Mouse (Mus musculus) embryonic facial prominence, embryonic 11.5 days (tissue): ENCODE measurements at regions not wholly inside any gene's neighbourhood (a gene's known extent, or its start where the extent isn't known, plus 50 kb on each side); places are given as distances from the start of the nearest gene placed in this dataset.

Experiments
- ATAC-seq: fragments of 200-750 bp; cut with Nextera tagmentation; replicated peaks from 2 replicates; pipeline ENCODE4 v1.8.0; 2017; ENCODE audit warnings: low read depth; ENCODE audit not compliant: insufficient number of reproducible peaks, low FRiP score, low TSS enrichment
- DNase-seq: peaks from one replicate; pipeline ENCODE4 v3.0.0-alpha.2; 2015; ENCODE audit warnings: low spot score
- H3K27ac ChIP-seq: fragments of 300-500 bp; sonication (generic); replicated peaks from 2 replicates; pipeline ENCODE4 v1.5.1; 2014; ENCODE audit warnings: mild to moderate bottlenecking, low read depth, low read length, control low read depth
- H3K27me3 ChIP-seq: fragments of 300-500 bp; sonication (generic); 2 replicates; pipeline ENCODE4 v1.6.1; 2014; ENCODE audit warnings: mild to moderate bottlenecking, low read length, moderate library complexity, mixed read lengths; ENCODE audit not compliant: control insufficient read depth, insufficient read depth
- H3K36me3 ChIP-seq: fragments of 300-500 bp; sonication (generic); replicated peaks from 2 replicates; pipeline ENCODE4 v1.6.1; 2014; ENCODE audit warnings: low read depth, mild to moderate bottlenecking, low read length, moderate library complexity, mixed read lengths; ENCODE audit not compliant: control insufficient read depth, insufficient read depth
- H3K4me1 ChIP-seq: fragments of 300-500 bp; sonication (generic); 2 replicates; pipeline ENCODE4 v1.6.1; 2014; ENCODE audit warnings: low read length, mixed read lengths; ENCODE audit not compliant: control insufficient read depth, insufficient read depth
- H3K4me2 ChIP-seq: fragments of 300-500 bp; sonication (generic); 2 replicates; pipeline ENCODE4 v1.6.1; 2014; ENCODE audit warnings: low read depth, mild to moderate bottlenecking, control low read depth, low read length, moderate library complexity
- H3K4me3 ChIP-seq: fragments of 300-500 bp; sonication (generic); 2 replicates; pipeline ENCODE4 v1.5.1; 2014; ENCODE audit warnings: low read depth, low read length, control low read depth
- H3K9ac ChIP-seq: fragments of 300-500 bp; sonication (generic); replicated peaks from 2 replicates; pipeline ENCODE4 v1.6.1; 2014; ENCODE audit warnings: mild to moderate bottlenecking, control low read depth, low read length
- H3K9me3 ChIP-seq: fragments of 300-500 bp; sonication (generic); replicated peaks from 2 replicates; pipeline ENCODE4 v1.6.1; 2016; ENCODE audit warnings: mild to moderate bottlenecking, low read length, inconsistent platforms, mixed read lengths; ENCODE audit not compliant: control insufficient read depth
- WGBS: fragments of 180-500 bp; shearing (Covaris S2); extraction: QIAGEN DNeasy Blood & Tissue Kit; methylation state at CpG from one replicate; pipeline ENCODE4 v1.1.7; 2014; 5-methylcytosine and 5-hydroxymethylcytosine counted together

DNA sequence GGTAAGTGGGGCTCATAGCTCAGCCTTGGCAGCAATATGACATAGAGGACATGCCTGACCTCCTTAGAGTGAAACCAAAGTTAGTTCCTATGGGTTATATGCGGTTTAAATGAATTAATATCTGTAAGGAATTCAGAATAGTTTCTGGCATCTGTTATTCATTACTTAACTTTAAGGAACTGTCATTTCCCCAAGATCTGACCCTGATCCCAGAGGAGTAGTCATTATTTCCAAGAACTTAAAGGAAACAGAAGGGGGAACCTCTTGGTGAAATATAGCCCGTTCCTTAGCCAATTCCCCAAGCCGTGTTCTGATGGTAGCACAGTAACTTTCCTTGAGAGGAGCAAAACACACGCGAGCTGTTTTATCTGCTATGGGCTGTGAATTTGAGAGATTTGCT lies 85.9 kb upstream of the Atp5g3 start:
- DNase-seq (no peak), ATAC-seq (no peak)
- H3K4me3 ChIP-seq: no peak overlapping the region
- no peaks in the 10 kb centered on the region; the same call in 1 of the 2 replicates for H3K27me3 ChIP-seq
- no peak overlapping the region for H3K9ac ChIP-seq
- H3K4me1 ChIP-seq: no peaks in the 10 kb centered on the region
- H3K4me2 ChIP-seq: no peak overlapping the region
- no peaks in the 10 kb centered on the region for H3K9me3 ChIP-seq
- WGBS: 52% methylated on average over 5 of the region's 5 CpGs
- H3K36me3 ChIP-seq: no peaks in the 10 kb centered on the region
- no peak overlapping the region for H3K27ac ChIP-seq

DNA sequence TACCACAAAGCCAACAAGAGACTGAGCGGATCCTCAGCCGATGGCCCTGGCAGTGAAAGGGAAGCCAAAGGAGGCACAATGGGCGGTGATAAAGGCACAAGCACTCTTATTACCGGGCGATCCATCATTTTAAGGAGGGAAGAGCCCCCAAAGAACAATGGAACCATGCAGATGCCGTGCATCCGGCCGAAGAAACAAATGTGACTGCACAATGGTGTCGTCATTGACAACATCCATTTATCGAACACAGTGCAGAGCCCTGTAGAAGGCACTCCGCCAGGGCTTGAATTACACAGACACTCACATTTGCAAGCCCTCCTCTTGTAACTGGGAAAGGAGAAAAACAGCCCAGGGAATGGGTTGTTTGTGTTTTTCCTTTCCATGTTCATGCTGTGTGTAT lies 80.7 kb upstream of the Atp5g3 start:
- Histone ChIP-seq H3K9me3 (no peaks in the 10 kb centered on the region), H3K36me3 (no peaks in the 10 kb centered on the region), H3K4me2 (no peak overlapping the region), H3K9ac (no peak overlapping the region), H3K4me3 (no peak overlapping the region), H3K27me3 (no peaks in the 10 kb centered on the region; the same call in 1 of the 2 replicates), H3K4me1 (no peaks in the 10 kb centered on the region), H3K27ac (no peak overlapping the region)
- ATAC-seq: no peak
- 83% methylated on average over 11 of the region's 11 CpGs for whole genome bisulfite sequencing
- no peak for DNase-seq

DNA sequence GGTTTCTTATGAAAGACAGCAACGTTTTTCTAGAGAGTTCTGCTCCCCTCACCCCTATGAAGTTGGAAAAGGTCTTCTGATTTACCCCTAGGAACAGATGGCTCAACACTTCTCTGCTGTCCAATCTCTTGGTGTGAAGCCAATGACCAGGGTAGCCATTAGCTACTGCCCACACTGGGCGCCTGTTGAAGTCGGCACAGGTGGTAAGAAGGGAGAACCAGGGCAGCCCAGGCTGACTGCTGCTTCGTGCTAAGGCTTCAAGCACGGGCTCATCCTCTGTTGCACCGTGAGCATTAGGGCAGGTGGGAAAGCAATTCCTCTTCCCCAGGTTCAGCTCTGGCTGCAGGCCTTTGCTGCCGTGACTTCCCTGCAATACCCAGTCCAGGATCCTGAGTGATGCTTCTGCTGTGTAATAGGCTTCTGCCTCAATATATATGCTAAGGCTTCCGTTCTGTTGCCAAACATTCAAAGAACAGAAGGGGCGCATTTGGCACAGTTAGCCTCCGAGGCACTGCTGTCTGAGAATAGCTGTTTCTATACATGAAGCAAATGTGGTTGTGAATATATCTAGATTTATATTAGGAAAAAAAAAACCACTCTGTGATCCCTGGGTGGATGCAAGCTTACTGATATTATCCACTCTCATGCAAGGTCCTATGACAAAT lies 76.4 kb upstream of the Atp5g3 start:
- Histone ChIP-seq H3K4me3 (no peak overlapping the region), H3K4me1 (no peaks in the 10 kb centered on the region), H3K4me2 (no peak overlapping the region), H3K27ac (no peak overlapping the region), H3K9me3 (no peaks in the 10 kb centered on the region), H3K36me3 (no peaks in the 10 kb centered on the region), H3K27me3 (no peaks in the 10 kb centered on the region; the same call in 1 of the 2 replicates), H3K9ac (no peak overlapping the region)
- ATAC-seq: no peak
- 90% methylated on average over 10 of the region's 10 CpGs for WGBS
- no peak for DNase-seq

DNA sequence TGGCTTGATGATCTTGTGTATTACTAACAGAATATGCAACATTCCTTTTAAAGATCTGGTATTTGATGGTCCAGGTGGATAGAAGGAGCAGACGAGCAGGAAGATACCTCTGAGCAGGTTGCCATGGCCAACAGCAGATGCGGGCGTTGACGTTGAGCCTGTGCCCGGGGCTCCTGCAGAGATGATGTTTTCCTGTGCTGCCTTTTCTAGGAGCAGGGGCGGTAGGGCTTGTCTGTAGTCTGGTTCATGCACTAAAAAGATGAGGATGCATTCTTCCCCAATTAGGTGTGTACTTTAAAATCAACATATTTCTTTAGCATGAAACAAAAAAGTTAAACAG lies 74.8 kb upstream of the Atp5g3 start:
- no peak for DNase-seq
- no peaks in the 10 kb centered on the region for H3K27me3 ChIP-seq
- H3K4me2 ChIP-seq: no peak overlapping the region
- no peaks in the 10 kb centered on the region for H3K9me3 ChIP-seq
- no peak for ATAC-seq
- H3K9ac ChIP-seq: no peak overlapping the region
- WGBS: 78% methylated on average over 6 of the region's 6 CpGs
- no peaks in the 10 kb centered on the region for H3K4me1 ChIP-seq
- H3K4me3 ChIP-seq: no peak overlapping the region
- no peaks in the 10 kb centered on the region for H3K36me3 ChIP-seq
- no peak overlapping the region for H3K27ac ChIP-seq

DNA sequence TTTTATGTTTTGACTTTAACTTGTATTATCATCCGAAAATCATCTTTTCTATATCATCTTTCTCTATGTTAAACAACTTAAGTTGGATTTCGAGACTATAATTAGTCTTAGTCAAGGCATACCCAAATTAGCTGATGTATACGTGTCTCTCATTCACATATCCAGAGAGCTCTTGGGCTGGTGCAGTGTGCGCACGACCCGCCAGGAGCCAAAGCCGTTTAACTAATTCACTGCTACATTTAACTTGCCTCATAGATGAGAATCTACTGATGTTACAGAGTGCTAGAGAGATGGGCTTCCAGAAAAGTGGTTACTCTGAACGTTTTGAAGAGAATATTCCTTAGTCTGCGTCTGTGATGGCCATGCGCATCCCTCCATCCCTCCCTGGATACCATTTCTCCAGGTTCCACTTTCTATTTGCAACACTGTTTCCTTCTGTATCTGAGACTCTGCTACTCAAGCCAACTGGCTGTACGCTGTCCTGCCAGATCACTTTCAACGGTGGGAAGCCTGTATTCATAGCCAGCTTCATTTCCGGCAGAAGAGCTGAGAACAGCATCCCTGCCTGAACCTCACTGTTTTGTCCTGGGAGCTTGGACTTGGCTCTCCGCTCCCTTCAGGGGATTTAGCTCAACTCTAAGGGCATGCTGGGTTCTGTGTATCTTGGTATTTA lies 74.2 kb upstream of the Atp5g3 start:
- no peaks in the 10 kb centered on the region for H3K9me3 ChIP-seq
- WGBS: 83% methylated on average over 14 of the region's 14 CpGs
- no peak for ATAC-seq

DNA sequence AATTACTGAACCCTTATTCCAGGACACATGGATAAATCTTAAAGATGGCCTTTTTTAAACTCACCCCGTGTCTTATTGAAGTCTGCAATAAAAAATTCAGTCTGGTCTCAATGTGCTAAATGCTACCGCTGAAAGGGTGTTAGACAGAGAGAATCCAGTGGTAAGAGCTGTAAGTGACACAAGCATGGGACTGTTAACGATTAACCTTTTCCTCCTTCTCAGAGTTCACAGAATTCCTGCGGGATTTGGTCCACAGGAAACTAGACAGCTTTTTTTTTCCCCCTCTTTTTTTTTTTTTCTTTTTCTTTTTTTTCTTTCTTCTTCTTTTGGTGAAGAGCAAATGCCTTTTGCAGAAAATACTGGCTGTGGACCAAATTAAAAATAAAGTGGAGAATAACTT lies 72.0 kb upstream of the Atp5g3 start:
- no peak overlapping the region for H3K9ac ChIP-seq
- no peak overlapping the region for H3K27ac ChIP-seq
- no peaks in the 10 kb centered on the region for H3K4me1 ChIP-seq
- no peaks in the 10 kb centered on the region for H3K36me3 ChIP-seq
- no peaks in the 10 kb centered on the region for H3K9me3 ChIP-seq
- DNase-seq: peak; percentile 63
- ATAC-seq: no peak
- 23% methylated on average over 4 of the region's 4 CpGs for WGBS
- H3K4me3 ChIP-seq: no peak overlapping the region
- H3K4me2 ChIP-seq: no peak overlapping the region
- H3K27me3 ChIP-seq: peaks cover 3% of the 10 kb centered on the region; the same call in 1 of the 2 replicates

More for the DNA sequence above, 74.2 kb upstream of the Atp5g3 start:
- Histone ChIP-seq H3K27me3 (no peaks in the 10 kb centered on the region), H3K9ac (no peak overlapping the region), H3K4me3 (no peak overlapping the region), H3K4me2 (no peak overlapping the region), H3K27ac (no peak overlapping the region), H3K36me3 (no peaks in the 10 kb centered on the region), H3K4me1 (no peaks in the 10 kb centered on the region)
- no peak for DNase-seq

DNA sequence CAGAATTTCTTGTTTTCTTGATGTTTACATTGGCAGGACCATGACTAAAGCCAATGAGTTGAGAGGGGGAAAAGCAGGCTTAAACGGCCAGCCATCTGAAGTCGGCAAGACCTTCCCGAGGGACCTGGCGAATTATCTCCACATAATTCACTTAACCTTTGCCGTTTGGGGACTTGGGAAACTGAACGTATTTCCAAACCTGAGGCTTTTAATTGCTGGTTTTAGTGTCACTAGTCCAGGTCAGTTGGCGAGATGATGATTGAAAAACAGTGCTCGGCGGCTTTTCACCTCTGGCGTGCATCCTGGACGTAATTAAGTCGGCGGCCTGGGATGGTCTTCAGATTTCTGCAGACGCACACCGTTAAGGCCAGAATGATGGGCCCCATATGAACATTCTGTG lies 66.9 kb upstream of the Atp5g3 start:
- H3K4me2 ChIP-seq: no peak overlapping the region
- peaks cover 3% of the 10 kb centered on the region; the same call in 1 of the 2 replicates for H3K27me3 ChIP-seq
- no peak for ATAC-seq
- no peaks in the 10 kb centered on the region for H3K36me3 ChIP-seq
- H3K27ac ChIP-seq: no peak overlapping the region
- H3K9ac ChIP-seq: no peak overlapping the region
- H3K9me3 ChIP-seq: no peaks in the 10 kb centered on the region
- no peak overlapping the region for H3K4me3 ChIP-seq
- no peaks in the 10 kb centered on the region for H3K4me1 ChIP-seq
- WGBS: 25% methylated on average over 15 of the region's 15 CpGs
- peak; percentile 66 for DNase-seq

DNA sequence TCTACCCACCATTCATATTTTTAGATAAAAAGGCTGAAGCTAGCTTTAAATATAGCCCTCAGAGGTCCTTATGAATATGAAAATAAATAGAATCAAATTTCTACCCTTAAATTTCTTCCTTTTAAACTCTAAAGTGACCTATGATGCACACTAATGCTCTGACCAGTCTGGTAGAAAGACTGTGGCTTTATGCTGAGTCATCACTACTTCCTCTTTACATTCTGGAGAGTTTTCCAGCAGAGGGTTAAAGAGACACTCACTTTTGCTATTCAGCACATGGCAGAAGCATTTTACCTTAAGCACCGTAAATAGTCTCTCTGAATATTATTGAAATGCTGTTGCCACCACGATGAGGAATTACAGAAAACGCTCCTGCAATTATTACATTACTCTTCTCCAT lies 62.6 kb upstream of the Atp5g3 start:
- Histone ChIP-seq H3K9ac (no peak overlapping the region), H3K4me3 (no peak overlapping the region), H3K36me3 (no peaks in the 10 kb centered on the region), H3K4me1 (no peaks in the 10 kb centered on the region), H3K4me2 (no peak overlapping the region), H3K27ac (no peak overlapping the region), H3K27me3 (no peaks in the 10 kb centered on the region), H3K9me3 (no peaks in the 10 kb centered on the region)
- DNase-seq: no peak
- no peak for ATAC-seq
- WGBS: 66% methylated on average over 3 of the region's 3 CpGs
